Mouse (Mus musculus) embryonic facial prominence, embryonic 11.5 days (tissue): ENCODE measurements around the gene Ssr1. TPM values are rescaled to one million over a fixed set of nuclear protein-coding genes. Genes with fewer than 3 reads are reported as not detected.

Experiments used
- ATAC-seq: fragments of 200-750 bp; cut with Nextera tagmentation; replicated peaks from 2 replicates; pipeline ENCODE4 v1.8.0; 2017; ENCODE audit warnings: low read depth; ENCODE audit not compliant: insufficient number of reproducible peaks, low FRiP score, low TSS enrichment
- DNase-seq: peaks from one replicate; pipeline ENCODE4 v3.0.0-alpha.2; 2015; ENCODE audit warnings: low spot score
- H3K27ac ChIP-seq: fragments of 300-500 bp; sonication (generic); replicated peaks from 2 replicates; pipeline ENCODE4 v1.5.1; 2014; ENCODE audit warnings: mild to moderate bottlenecking, low read depth, low read length, control low read depth
- H3K27me3 ChIP-seq: fragments of 300-500 bp; sonication (generic); 2 replicates; pipeline ENCODE4 v1.6.1; 2014; ENCODE audit warnings: mild to moderate bottlenecking, low read length, moderate library complexity, mixed read lengths; ENCODE audit not compliant: control insufficient read depth, insufficient read depth
- H3K36me3 ChIP-seq: fragments of 300-500 bp; sonication (generic); replicated peaks from 2 replicates; pipeline ENCODE4 v1.6.1; 2014; ENCODE audit warnings: low read depth, mild to moderate bottlenecking, low read length, moderate library complexity, mixed read lengths; ENCODE audit not compliant: control insufficient read depth, insufficient read depth
- H3K4me1 ChIP-seq: fragments of 300-500 bp; sonication (generic); 2 replicates; pipeline ENCODE4 v1.6.1; 2014; ENCODE audit warnings: low read length, mixed read lengths; ENCODE audit not compliant: control insufficient read depth, insufficient read depth
- H3K4me2 ChIP-seq: fragments of 300-500 bp; sonication (generic); 2 replicates; pipeline ENCODE4 v1.6.1; 2014; ENCODE audit warnings: low read depth, mild to moderate bottlenecking, control low read depth, low read length, moderate library complexity
- H3K4me3 ChIP-seq: fragments of 300-500 bp; sonication (generic); 2 replicates; pipeline ENCODE4 v1.5.1; 2014; ENCODE audit warnings: low read depth, low read length, control low read depth
- H3K9ac ChIP-seq: fragments of 300-500 bp; sonication (generic); replicated peaks from 2 replicates; pipeline ENCODE4 v1.6.1; 2014; ENCODE audit warnings: mild to moderate bottlenecking, control low read depth, low read length
- H3K9me3 ChIP-seq: fragments of 300-500 bp; sonication (generic); replicated peaks from 2 replicates; pipeline ENCODE4 v1.6.1; 2016; ENCODE audit warnings: mild to moderate bottlenecking, low read length, inconsistent platforms, mixed read lengths; ENCODE audit not compliant: control insufficient read depth
- WGBS: fragments of 180-500 bp; shearing (Covaris S2); extraction: QIAGEN DNeasy Blood & Tissue Kit; methylation state at CpG from one replicate; pipeline ENCODE4 v1.1.7; 2014; 5-methylcytosine and 5-hydroxymethylcytosine counted together
- polyA plus RNA-seq: library from polyadenylated mRNA; unstranded; fragments of >200 nt; fragmentation: Nextera tagmentation; extraction: Ambion mirVana; gene quantifications from 2 replicates; pipeline ENCODE4 v1.2.1, GENCODE M21; 2014

Gene Ssr1
- polyA plus RNA-seq, 1 experiment from 2014 or later: 137 TPM

DNA sequence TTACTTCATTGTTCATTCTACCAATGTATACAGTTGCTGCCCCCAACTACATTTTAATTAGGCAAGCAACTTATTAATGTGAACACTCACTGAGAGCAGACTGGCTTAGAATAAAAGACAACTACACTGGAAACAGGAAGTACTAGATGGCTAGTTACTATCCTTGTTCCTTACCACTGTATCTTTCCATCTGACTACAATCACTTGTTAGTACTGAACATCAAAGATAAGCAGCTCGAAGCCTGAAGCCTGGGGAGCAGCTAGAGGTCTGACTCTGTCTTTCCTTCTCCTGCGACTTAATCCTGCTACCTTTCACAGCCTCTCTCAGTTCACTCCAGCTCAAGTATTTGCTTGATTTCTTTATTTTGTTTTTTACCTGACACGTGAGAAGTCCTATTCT lies 24.8 kb upstream of the Ssr1 start:
- Histone ChIP-seq H3K36me3 (no peaks in the 10 kb centered on the region), H3K4me1 (no peaks in the 10 kb centered on the region), H3K4me3 (no peak overlapping the region), H3K4me2 (no peak overlapping the region), H3K27ac (no peak overlapping the region), H3K27me3 (no peaks in the 10 kb centered on the region), H3K9ac (no peak overlapping the region), H3K9me3 (no peaks in the 10 kb centered on the region)
- DNase-seq: no peak
- no peak for ATAC-seq
- WGBS: 80% methylated on average over 3 of the region's 3 CpGs

- no peaks in the 10 kb centered on the region for H3K36me3 ChIP-seq
- H3K27me3 ChIP-seq: no peaks in the 10 kb centered on the region
- WGBS: 92% methylated on average over 4 of the region's 4 CpGs
- no peak for DNase-seq
- no peak for ATAC-seq
- H3K27ac ChIP-seq: no peak overlapping the region
- H3K4me1 ChIP-seq: no peaks in the 10 kb centered on the region
- H3K4me3 ChIP-seq: no peak overlapping the region
- no peak overlapping the region for H3K9ac ChIP-seq
- no peaks in the 10 kb centered on the region for H3K9me3 ChIP-seq
- H3K4me2 ChIP-seq: no peak overlapping the region
Measured at GRCm38 (mm10) chr13:38015591-38015990, 21.6 kb upstream of the Ssr1 start.

DNA sequence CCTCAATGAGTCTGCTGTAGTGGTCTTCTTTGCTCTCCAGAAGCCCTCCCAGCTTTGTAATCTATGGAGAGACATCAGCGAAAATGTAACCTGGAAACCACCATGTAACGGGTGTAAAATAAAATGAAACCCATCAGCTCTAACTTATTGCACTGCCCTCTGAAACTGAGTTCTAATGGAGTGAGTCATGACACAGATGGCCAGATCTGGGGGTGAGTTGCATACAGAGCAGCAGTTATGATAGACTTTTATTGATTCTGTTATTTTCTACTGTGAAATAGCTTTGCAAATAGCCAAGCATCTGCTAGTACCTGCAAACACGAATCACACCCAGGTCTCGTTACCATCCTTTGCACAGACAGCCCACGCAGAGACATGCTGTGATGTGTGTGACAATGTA lies 18.4 kb upstream of the Ssr1 start:
- Histone ChIP-seq H3K4me1 (no peaks in the 10 kb centered on the region), H3K36me3 (no peaks in the 10 kb centered on the region), H3K9ac (no peak overlapping the region), H3K9me3 (no peaks in the 10 kb centered on the region), H3K27me3 (no peaks in the 10 kb centered on the region), H3K4me2 (no peak overlapping the region), H3K4me3 (no peak overlapping the region), H3K27ac (no peak overlapping the region)
- WGBS: 91% methylated on average over 5 of the region's 5 CpGs
- ATAC-seq: no peak
- no peak for DNase-seq

DNA sequence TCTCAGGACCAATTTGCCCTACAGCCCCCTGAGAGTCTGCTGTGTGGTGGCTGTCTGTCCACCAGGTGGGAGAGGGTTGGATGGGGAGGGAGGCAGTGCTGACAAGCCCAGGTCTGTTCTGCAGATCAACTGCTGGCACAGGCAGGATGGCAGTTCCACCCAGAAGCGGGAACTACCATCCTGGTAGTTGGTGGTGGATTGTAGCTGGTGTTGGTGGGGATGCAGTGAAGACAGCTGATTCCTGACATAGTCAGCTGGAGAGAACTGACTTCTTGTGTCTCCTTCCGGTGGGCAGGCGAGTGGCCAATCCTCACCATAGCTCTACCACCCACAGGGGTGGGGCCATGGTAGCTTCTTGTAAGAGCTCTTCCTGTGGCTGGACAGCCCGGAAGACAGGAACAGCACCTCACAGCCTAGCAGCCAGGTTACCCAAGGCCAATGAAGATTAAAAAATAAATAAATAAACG lies 16.5 kb upstream of the Ssr1 start:
- DNase-seq (no peak), ATAC-seq (no peak)
- 79% methylated on average over 5 of the region's 5 CpGs for WGBS
- H3K9ac ChIP-seq: no peak overlapping the region
- H3K27me3 ChIP-seq: no peaks in the 10 kb centered on the region
- H3K4me1 ChIP-seq: no peaks in the 10 kb centered on the region
- no peak overlapping the region for H3K4me2 ChIP-seq
- no peaks in the 10 kb centered on the region for H3K9me3 ChIP-seq
- H3K36me3 ChIP-seq: no peaks in the 10 kb centered on the region
- no peak overlapping the region for H3K27ac ChIP-seq
- H3K4me3 ChIP-seq: no peak overlapping the region

GRCm38 (mm10) chr13:38009721-38010408 lies 15.8 kb upstream of the Ssr1 start:
- no peaks in the 10 kb centered on the region for H3K9me3 ChIP-seq
- no peak overlapping the region for H3K4me3 ChIP-seq
- DNase-seq (no peak), ATAC-seq (no peak)
- no peak overlapping the region for H3K4me2 ChIP-seq
- no peak overlapping the region for H3K9ac ChIP-seq
- H3K36me3 ChIP-seq: no peaks in the 10 kb centered on the region
- WGBS: 87% methylated on average over 5 of the region's 5 CpGs
- H3K27ac ChIP-seq: no peak overlapping the region
- H3K4me1 ChIP-seq: no peaks in the 10 kb centered on the region
- H3K27me3 ChIP-seq: no peaks in the 10 kb centered on the region

- DNase-seq (no peak), ATAC-seq (no peak)
- 91% methylated on average over 2 of the region's 2 CpGs for WGBS
- Histone ChIP-seq H3K9me3 (no peaks in the 10 kb centered on the region), H3K9ac (no peak overlapping the region), H3K27ac (no peak overlapping the region), H3K36me3 (no peaks in the 10 kb centered on the region), H3K4me3 (no peak overlapping the region), H3K4me2 (no peak overlapping the region), H3K4me1 (no peaks in the 10 kb centered on the region), H3K27me3 (no peaks in the 10 kb centered on the region)
Measured at GRCm38 (mm10) chr13:38007972-38008371, 14.0 kb upstream of the Ssr1 start.

GRCm38 (mm10) chr13:38002461-38002860 lies 8.4 kb upstream of the Ssr1 start:
- ATAC-seq (no peak), DNase-seq (no peak)

GRCm38 (mm10) chr13:37999713-38000112 lies 5.7 kb upstream of the Ssr1 start:
- Histone ChIP-seq H3K9ac (no peak overlapping the region), H3K4me3 (no peak overlapping the region), H3K9me3 (no peaks in the 10 kb centered on the region), H3K4me1 (no peaks in the 10 kb centered on the region), H3K4me2 (no peak overlapping the region), H3K36me3 (no peaks in the 10 kb centered on the region), H3K27me3 (no peaks in the 10 kb centered on the region), H3K27ac (no peak overlapping the region)
- DNase-seq (no peak), ATAC-seq (no peak)
- WGBS: 80% methylated on average over 3 of the region's 3 CpGs

More at GRCm38 (mm10) chr13:38002461-38002860, 8.4 kb upstream of the Ssr1 start:
- Histone ChIP-seq H3K4me3 (no peak overlapping the region), H3K27me3 (no peaks in the 10 kb centered on the region), H3K36me3 (no peaks in the 10 kb centered on the region), H3K9me3 (no peaks in the 10 kb centered on the region), H3K4me2 (no peak overlapping the region), H3K4me1 (no peaks in the 10 kb centered on the region), H3K9ac (no peak overlapping the region), H3K27ac (no peak overlapping the region)
- WGBS: 22% methylated on average over 1 of the region's 1 CpGs
